ENCODE assay signal across 27 mouse cellular contexts in genomic region chr2:169233151-169234123, GRCm38 (mm10).
A peak's percentile ranks its signal among the peaks of the same experiment; 100 is the strongest.
DNase-seq lines count a peak whose midpoint lies in the region; ATAC-seq and TF ChIP-seq lines count a peak whose summit lies in the region.
"Had no signal": no experiment of that assay in that cellular context is flagged by ENCODE, and none has a peak within 500 bp of the region (broad histone marks: within the 10 kb centered on the region; RNA-seq: fewer than 3 reads in every experiment).

No protein-coding gene starts in this region.

- TF ChIP-seq EP300 in stomach, postnatal 0 days (optimal IDR thresholded peaks at IDR 0.05), result no peak

- ATAC-seq in kidney, postnatal 0 days (replicated peaks; ENCODE audit: low FRiP score, low read depth), result no peak
- ATAC-seq in lung, embryonic 16.5 days (ENCODE audit: low read depth), result peak; percentile 85
- ATAC-seq in midbrain, embryonic 13.5 days, result no peak
- ATAC-seq in stomach, postnatal 0 days (ENCODE audit: low FRiP score, low TSS enrichment), result no peak
- ATAC-seq: CD4-positive, CD25-positive, alpha-beta regulatory T cell, adult 4 months; forebrain, embryonic 14.5 days; forebrain, postnatal 0 days had no signal

- H3K27ac ChIP-seq in kidney, postnatal 0 days, result no peak overlapping the region
- H3K27ac ChIP-seq in lung, embryonic 16.5 days (ENCODE audit: low read length), result peak overlapping the region; percentile 65
- H3K27ac ChIP-seq in midbrain, embryonic 13.5 days, result no peak overlapping the region
- no peak overlapping the region for H3K27ac ChIP-seq in stomach, postnatal 0 days (replicated peaks)
- H3K27ac ChIP-seq: embryonic facial prominence, embryonic 12.5 days; embryonic facial prominence, embryonic 15.5 days; gastrocnemius, adult 2 months; heart, embryonic 10.5 days; heart, embryonic 13.5 days; hindbrain, embryonic 14.5 days had no signal

- DNase-seq in kidney, postnatal 0 days (ENCODE audit: low spot score), result peak; percentile 2
- DNase-seq in kidney, adult 9 months, result no peak
- no peak for DNase-seq in lung, postnatal 14 days
- DNase-seq in ES-CJ7 (ENCODE audit: low read depth, low spot score) (peak; percentile 19), R1 (ENCODE audit: low read depth, low spot score) (peak; percentile 59)
- no peak for DNase-seq in stomach, postnatal 0 days (ENCODE audit: low spot score)
- DNase-seq: adrenal gland, adult 2 months; adrenal gland, postnatal 14 days; cerebellum, adult 11 months; cerebellum, adult 2 months; cerebellum, adult 9-11 months; cerebellum, postnatal 25 days; forebrain, postnatal 0 days; gastrocnemius, adult 2 months; gastrocnemius, postnatal 14 days; heart, adult 18-20 months; heart, postnatal 14 days; heart, postnatal 4 days had no signal

- WGBS in kidney, postnatal 0 days, result 83% methylated on average over 14 of the region's 14 CpGs
- WGBS in lung, embryonic 16.5 days, result 56% methylated on average over 14 of the region's 14 CpGs
- WGBS in midbrain, embryonic 13.5 days, result 83% methylated on average over 14 of the region's 14 CpGs
- 65% methylated on average over 14 of the region's 14 CpGs for WGBS in stomach, postnatal 0 days

- H3K4me3 ChIP-seq in kidney, postnatal 0 days (replicated peaks; ENCODE audit: low read depth, low read length), result no peak overlapping the region
- no peak overlapping the region for H3K4me3 ChIP-seq in lung, embryonic 16.5 days (ENCODE audit: low read length)
- H3K4me3 ChIP-seq in midbrain, embryonic 13.5 days (replicated peaks), result no peak overlapping the region
- no peak overlapping the region for H3K4me3 ChIP-seq in stomach, postnatal 0 days (ENCODE audit: low read depth, low read length)
- H3K4me3 ChIP-seq: embryonic facial prominence, embryonic 12.5 days; embryonic facial prominence, embryonic 15.5 days; gastrocnemius, adult 2 months; heart, embryonic 10.5 days; heart, embryonic 13.5 days had no signal

- H3K4me2 ChIP-seq in kidney, postnatal 0 days (ENCODE audit: low read length), result no peak overlapping the region
- no peak overlapping the region for H3K4me2 ChIP-seq in lung, embryonic 16.5 days (ENCODE audit: low read depth, low read length)
- H3K4me2 ChIP-seq in midbrain, embryonic 13.5 days (replicated peaks), result no peak overlapping the region
- no peak overlapping the region for H3K4me2 ChIP-seq in stomach, postnatal 0 days (replicated peaks; ENCODE audit: low read depth)
- H3K4me2 ChIP-seq: embryonic facial prominence, embryonic 12.5 days; embryonic facial prominence, embryonic 15.5 days; heart, embryonic 13.5 days; hindbrain, embryonic 14.5 days had no signal

- H3K9ac ChIP-seq in kidney, postnatal 0 days (ENCODE audit: low read depth, low read length), result no peak overlapping the region
- H3K9ac ChIP-seq in lung, embryonic 16.5 days (ENCODE audit: low read length), result no peak overlapping the region
- no peak overlapping the region for H3K9ac ChIP-seq in midbrain, embryonic 13.5 days (replicated peaks)
- H3K9ac ChIP-seq in stomach, postnatal 0 days (ENCODE audit: low read length), result no peak overlapping the region
- H3K9ac ChIP-seq: embryonic facial prominence, embryonic 12.5 days; embryonic facial prominence, embryonic 15.5 days; forebrain, postnatal 0 days; heart, embryonic 13.5 days; hindbrain, embryonic 14.5 days had no signal

- H3K9me3 ChIP-seq in kidney, postnatal 0 days (replicated peaks; ENCODE audit: low read length), result no peaks in the 10 kb centered on the region
- H3K9me3 ChIP-seq in lung, embryonic 16.5 days (ENCODE audit: control insufficient read depth, low read length), result no peaks in the 10 kb centered on the region
- peaks cover 3% of the 10 kb centered on the region; the same call in 1 of the 2 replicates for H3K9me3 ChIP-seq in midbrain, embryonic 13.5 days
- H3K9me3 ChIP-seq in stomach, postnatal 0 days (ENCODE audit: control insufficient read depth, low read length), result no peaks in the 10 kb centered on the region
- H3K9me3 ChIP-seq: embryonic facial prominence, embryonic 15.5 days; heart, embryonic 10.5 days had no signal

- no peaks in the 10 kb centered on the region for H3K36me3 ChIP-seq in kidney, postnatal 0 days (ENCODE audit: insufficient read depth, low read length)
- no peaks in the 10 kb centered on the region for H3K36me3 ChIP-seq in lung, embryonic 16.5 days (ENCODE audit: control insufficient read depth, insufficient read depth, low read length)
- H3K36me3 ChIP-seq in midbrain, embryonic 13.5 days, result no peaks in the 10 kb centered on the region
- H3K36me3 ChIP-seq in stomach, postnatal 0 days (ENCODE audit: control insufficient read depth, insufficient read depth, low read length), result no peaks in the 10 kb centered on the region
- H3K36me3 ChIP-seq: embryonic facial prominence, embryonic 12.5 days; embryonic facial prominence, embryonic 15.5 days; heart, embryonic 10.5 days; heart, embryonic 13.5 days had no signal

- no peaks in the 10 kb centered on the region for H3K4me1 ChIP-seq in kidney, postnatal 0 days (replicated peaks; ENCODE audit: insufficient read depth, low read length)
- peaks cover 6% of the 10 kb centered on the region for H3K4me1 ChIP-seq in lung, embryonic 16.5 days (replicated peaks; ENCODE audit: control insufficient read depth, insufficient read depth, low read length)
- no peaks in the 10 kb centered on the region for H3K4me1 ChIP-seq in midbrain, embryonic 13.5 days (replicated peaks)
- H3K4me1 ChIP-seq in stomach, postnatal 0 days (replicated peaks; ENCODE audit: control insufficient read depth, insufficient read depth), result no peaks in the 10 kb centered on the region
- H3K4me1 ChIP-seq: embryonic facial prominence, embryonic 12.5 days; embryonic facial prominence, embryonic 15.5 days; heart, embryonic 10.5 days; heart, embryonic 13.5 days had no signal

- H3K27me3 ChIP-seq in kidney, postnatal 0 days (ENCODE audit: insufficient read depth, low read length), result no peaks in the 10 kb centered on the region
- H3K27me3 ChIP-seq in lung, embryonic 16.5 days (ENCODE audit: control insufficient read depth, insufficient read depth, low read depth, low read length), result no peaks in the 10 kb centered on the region
- no peaks in the 10 kb centered on the region for H3K27me3 ChIP-seq in midbrain, embryonic 13.5 days
- no peaks in the 10 kb centered on the region for H3K27me3 ChIP-seq in stomach, postnatal 0 days (ENCODE audit: control insufficient read depth, insufficient read depth, low read length)
- H3K27me3 ChIP-seq: embryonic facial prominence, embryonic 12.5 days; embryonic facial prominence, embryonic 15.5 days; heart, embryonic 13.5 days had no signal

- no peak for TF ChIP-seq CTCF in kidney, postnatal 0 days (IDR thresholded peaks at IDR 0.05; ENCODE audit: low read depth)
- TF ChIP-seq CTCF in stomach, postnatal 0 days (IDR thresholded peaks at IDR 0.05; ENCODE audit: low read depth), result no peak

Comparison
In these comparisons a context has a peak if more than half of its experiments do, and no peak if none do; other contexts are left out.
1. DNase-seq: peak in kidney, postnatal 0 days (single experiment), ES-CJ7 (single experiment) and R1 (single experiment); none in kidney, adult 9 months (single experiment), lung, postnatal 14 days (single experiment) and stomach, postnatal 0 days (single experiment).